Mouse (Mus musculus): ENCODE measurements around the gene Rln3.

Gene Rln3

GRCm38 (mm10) chr8:84044900-84045299 is at the start of gene Rln3:
Gene Rln3, minus strand, starts transcription at chr8:84045000.
- DNase-seq (ENCODE audit: low read depth, low spot score), result no peak

- DNase-seq (ENCODE audit: low read depth, low spot score), result no peak
These were observed 45.8 kb upstream of the Rln3 start for GRCm38 (mm10) chr8:84090585-84090984.

- DNase-seq (ENCODE audit: low read depth, low spot score), result no peak
These were observed 44.5 kb upstream of the Rln3 start for GRCm38 (mm10) chr8:84089277-84089676.

DNA sequence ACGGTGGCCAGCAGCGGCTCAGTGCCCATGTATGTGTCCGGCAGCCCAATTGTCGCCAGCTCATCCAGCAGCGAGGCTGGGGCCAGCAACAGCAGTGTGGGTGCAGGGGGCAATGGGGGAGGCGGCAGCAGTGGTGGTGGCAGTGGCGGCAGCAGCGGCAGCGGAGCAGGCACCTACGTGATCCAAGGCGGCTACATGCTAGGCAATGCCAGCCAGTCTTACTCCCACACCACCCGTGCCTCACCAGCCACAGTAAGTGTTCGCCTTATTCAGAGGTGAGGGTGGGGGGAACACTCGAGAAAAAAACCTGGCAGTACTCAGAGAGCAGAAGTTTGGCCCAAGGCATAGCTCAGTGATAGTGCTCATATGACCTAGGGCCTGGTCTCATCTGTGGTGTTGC is 43.0 kb upstream of the Rln3 start:
- DNase-seq (ENCODE audit: low read depth, low spot score), result no peak

- DNase-seq (ENCODE audit: low read depth, low spot score), result no peak
These were observed 42.4 kb upstream of the Rln3 start for GRCm38 (mm10) chr8:84087156-84087555.

DNA sequence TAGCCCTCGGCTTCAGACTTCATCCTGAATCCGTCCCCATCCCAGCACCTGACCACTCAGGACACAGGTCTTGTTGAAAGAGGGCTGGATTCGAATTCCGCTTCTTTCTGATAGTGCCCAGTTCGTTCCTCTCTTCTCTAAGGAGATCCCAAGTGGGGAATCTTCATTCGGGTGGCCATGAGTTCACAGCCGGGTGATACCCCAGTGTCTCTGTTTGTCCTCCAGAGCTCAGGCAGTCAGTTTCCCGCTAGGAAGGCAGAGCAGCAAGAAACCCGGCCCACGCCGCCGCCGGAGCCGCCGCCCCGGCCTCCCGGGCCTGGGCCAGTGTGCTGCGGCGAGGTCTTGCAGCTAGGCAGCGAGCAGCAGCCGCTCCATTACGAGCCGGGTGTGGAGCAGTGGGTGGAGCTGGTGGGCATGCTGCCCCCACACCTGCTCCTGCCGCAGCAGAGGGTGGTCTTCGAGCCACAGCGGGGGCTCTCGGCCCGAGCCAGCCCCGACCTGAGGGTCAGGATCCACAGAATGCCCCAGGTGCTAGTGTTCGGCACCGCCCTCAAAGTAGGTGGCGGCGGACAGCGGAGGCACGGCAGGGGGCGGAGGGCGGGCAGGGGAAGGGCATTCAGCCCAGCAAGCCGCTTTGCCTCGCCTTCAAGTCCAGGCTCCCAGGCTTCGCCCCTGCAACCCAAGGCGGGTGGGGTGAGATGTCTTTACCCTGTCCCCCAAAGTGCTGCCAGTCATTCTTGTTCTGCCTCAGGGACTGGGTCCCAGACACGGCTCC is 39.7 kb upstream of the Rln3 start:
- no peak for DNase-seq (ENCODE audit: low read depth, low spot score)

- peak; percentile 49 for DNase-seq (ENCODE audit: low read depth, low spot score)
These were observed 39.0 kb upstream of the Rln3 start for GRCm38 (mm10) chr8:84083829-84084241.

GRCm38 (mm10) chr8:84079206-84079605 is 34.4 kb upstream of the Rln3 start:
- no peak for DNase-seq (ENCODE audit: low read depth, low spot score)

DNA sequence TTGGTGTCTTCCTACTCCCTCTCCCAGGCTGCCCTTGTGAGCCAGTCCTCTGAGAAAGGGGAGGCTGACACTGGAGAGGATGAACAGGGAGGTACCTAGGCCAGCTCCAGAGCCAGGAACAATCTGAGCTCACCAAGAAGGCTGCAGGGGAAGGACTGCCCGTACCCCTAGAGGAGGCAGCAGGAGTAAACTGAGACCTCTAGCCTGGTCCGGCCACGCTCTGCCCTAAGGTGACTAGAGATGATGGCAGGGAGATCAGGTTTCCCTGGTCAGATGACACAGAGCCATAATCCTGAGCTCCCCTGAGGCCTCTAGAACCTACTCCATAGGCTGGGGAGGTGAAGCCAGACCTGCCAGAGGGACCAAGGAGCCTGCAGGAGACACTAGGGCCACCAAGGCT is 32.0 kb upstream of the Rln3 start:
- DNase-seq (ENCODE audit: low read depth, low spot score), result no peak

- DNase-seq (ENCODE audit: low read depth, low spot score), result no peak
These were observed 31.6 kb upstream of the Rln3 start for GRCm38 (mm10) chr8:84076412-84076811.

GRCm38 (mm10) chr8:84073230-84073976 is 28.6 kb upstream of the Rln3 start:
- no peak for DNase-seq (ENCODE audit: low read depth, low spot score)

DNA sequence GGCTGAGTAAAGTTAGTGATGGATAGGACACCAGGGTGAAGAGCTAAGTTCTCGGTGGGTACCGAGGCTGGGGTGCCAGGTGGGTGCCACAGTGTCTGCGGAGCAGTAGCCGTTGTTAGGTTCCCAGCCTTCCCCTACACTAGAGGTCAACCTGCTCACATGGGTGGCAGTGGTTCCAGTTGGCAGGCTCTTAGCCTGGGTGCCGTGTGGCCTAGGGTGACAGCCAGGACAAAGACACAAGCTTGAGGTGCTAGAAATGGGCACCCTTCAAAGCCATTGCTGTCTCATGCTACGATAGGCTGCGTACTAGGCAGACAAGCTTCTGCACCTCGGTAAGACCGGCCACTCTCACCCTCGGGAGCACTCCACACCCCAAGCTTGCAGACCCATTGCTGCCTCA is 27.5 kb upstream of the Rln3 start:
- DNase-seq (ENCODE audit: low read depth, low spot score), result no peak

DNA sequence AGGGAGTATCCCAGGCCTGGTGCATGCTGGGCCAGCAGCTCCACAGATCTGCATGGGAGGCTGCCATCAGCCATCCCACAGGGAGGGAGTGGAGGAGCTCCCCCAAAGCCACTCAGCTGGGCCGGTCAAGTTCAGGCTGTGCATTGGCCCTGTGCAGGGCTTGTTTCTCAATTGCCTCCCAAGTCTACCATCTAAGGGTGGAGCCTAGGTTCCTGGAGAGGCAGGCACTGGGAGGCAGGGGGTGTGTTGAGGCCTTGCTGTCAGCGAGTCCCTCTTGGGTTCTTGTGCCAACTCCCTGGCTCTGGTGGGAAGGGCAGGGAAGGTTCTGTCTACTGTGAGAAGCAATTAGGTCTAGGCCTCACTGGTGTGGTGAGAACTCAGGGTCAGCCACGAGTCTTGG is 27.1 kb upstream of the Rln3 start:
- DNase-seq (ENCODE audit: low read depth, low spot score), result no peak

GRCm38 (mm10) chr8:84070667-84071066 is 25.9 kb upstream of the Rln3 start:
- DNase-seq (ENCODE audit: low read depth, low spot score), result no peak

GRCm38 (mm10) chr8:84070241-84070640 is 25.4 kb upstream of the Rln3 start:
- DNase-seq (ENCODE audit: low read depth, low spot score), result no peak

DNA sequence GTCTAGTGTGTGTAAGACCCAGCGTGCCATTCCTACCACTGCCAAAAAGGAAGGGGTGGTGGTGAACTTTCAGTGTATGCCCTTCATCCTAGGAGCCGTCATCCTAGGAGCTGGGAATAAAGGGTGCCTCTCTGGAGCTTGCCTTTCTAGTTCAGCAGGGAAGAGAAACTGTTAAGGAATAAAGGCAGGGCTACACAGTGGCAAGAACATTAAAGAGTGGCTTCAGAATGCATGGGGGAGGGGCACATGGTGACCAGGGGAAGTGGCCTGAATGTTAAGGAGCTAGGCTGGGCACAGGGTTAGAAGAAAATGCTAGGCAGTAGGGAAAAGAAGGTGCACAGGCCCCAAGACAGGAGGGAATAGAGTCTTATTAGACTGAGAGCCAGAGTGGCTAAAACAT is 24.9 kb upstream of the Rln3 start:
- DNase-seq (ENCODE audit: low read depth, low spot score), result no peak

DNA sequence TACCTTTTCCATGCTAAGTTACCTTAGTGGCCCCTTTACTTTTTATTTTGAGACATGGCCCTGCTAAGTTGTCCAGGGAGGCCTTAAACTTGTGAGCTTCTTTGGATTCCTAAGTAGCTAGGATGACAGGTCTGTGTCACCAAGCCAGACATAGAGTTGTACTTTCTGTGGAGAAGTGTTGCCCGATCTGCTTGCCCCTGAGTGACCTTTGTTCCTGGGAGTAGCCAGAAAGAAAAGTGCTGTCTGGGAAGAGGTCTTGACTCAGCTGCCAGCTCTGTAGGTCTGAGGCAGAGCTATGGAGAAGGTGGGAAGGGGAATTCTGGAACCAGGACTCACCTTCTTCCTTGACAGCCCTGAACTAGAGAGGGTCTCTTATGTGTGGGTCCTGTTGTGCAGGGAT is 24.4 kb upstream of the Rln3 start:
- no peak for DNase-seq (ENCODE audit: low read depth, low spot score)

DNA sequence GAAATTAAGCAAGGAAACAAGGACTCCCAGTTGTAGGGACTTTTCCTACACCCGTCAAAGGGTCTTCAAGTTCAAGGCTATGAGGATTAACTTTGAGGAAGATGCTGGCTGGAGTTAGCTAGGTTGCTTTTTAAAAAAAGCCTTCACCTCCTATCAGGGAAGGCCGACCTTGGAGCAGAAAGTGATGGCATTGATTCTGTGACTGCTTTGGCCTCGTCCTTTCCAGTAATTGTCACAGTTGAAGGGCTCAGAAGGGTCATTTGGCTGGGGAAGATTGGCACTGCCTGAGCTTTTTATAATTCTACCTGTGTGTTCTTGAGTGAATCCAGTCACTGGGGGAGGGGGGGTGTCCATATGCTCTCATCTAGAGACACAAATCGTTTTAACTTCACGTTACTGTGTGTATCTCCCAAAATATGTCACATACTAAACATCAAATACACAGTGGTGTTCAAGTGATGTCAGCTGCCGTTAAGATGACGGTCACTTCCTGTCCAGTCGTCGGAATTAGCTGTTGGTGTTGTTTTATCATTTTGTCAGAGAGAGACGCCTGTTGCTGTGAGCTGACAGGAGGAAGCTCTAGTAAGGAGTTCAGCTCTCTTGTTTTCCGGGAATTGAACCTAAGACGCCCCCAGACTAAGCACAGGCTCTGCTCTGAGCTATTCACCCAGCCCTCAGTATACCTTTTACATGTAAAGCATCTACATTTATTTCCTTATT is 23.7 kb upstream of the Rln3 start:
- DNase-seq (ENCODE audit: low read depth, low spot score), result no peak

GRCm38 (mm10) chr8:84067911-84068310 is 23.1 kb upstream of the Rln3 start:
- DNase-seq (ENCODE audit: low read depth, low spot score), result no peak

DNA sequence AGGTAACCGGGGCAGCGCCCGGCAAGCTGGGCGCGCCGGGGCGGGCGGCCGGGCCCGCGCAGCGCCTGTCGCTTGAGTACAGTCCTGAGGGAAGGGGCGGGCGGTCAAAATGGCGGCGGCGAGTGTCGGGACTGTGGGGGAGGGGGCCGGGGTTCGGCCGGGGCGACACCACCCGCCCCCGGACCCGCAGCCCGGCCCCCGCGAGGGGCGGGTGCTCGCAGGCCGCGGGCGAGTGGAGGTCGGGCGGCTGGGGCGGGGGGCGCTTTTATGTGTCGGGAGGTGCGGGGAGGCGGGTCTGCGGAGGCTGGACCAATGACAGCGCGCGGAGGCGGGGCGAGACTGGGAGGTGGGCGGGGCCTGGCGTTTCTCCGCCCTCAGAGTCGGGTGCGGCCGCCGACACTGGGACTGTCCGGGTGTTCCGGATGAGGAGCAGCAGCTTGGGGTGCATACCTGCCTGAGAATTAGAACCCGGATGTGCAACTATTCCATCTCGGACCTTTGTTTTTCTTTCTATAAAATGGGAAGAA is 22.3 kb upstream of the Rln3 start:
- peak; percentile 92 for DNase-seq (ENCODE audit: low read depth, low spot score)

GRCm38 (mm10) chr8:84066291-84066930 is 21.6 kb upstream of the Rln3 start, which contains the start of gene Rfx1:
Gene Rfx1, plus strand, starts transcription at chr8:84066834.
- peak; percentile 100 for DNase-seq (ENCODE audit: low read depth, low spot score)

Measured in mesoderm, embryonic 11.5 days (tissue).